Mouse (Mus musculus): ENCODE data around the gene Gmds. TPM values are rescaled to one million over a fixed set of nuclear protein-coding genes. Genes with fewer than 3 reads are reported as not detected.

Gmds gene
- total and polyA plus RNA-seq, 2 experiments = 3.2 to 3.5 TPM

DNA sequence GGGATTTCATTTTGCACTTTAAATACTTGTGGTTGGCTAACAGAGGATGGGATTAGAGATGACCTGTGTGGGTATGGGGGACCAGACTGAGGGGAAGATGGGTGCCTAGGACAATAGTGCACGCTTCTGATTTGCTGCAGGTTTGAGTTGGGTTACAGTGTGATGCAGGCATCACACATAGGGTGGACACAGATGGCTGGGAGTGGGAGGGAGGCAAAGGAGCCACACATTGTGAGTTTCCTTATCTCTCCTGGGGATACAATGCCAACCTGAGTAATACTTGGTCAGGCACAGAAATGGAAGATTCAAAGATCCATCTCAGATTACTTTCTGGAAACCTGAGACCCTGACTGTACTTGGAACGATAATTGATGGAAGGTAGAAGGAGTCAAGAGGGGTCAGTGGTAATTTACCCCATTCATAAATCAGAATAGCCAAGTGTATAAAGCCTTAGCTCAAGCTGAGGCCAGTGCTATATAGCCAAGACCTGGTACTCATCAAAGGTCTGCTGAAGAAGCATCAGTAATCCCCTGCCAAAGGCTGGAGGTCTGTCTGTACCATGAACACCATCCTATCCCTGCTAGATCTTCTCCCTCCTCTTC lies 445.5 kb downstream of the Gmds start:
- WGBS = 91% methylated on average over 2 of the region's 2 CpGs
- DNase-seq (ENCODE audit: extremely low read depth, low read depth, low spot score) = no peak
- Histone ChIP-seq H3K27ac (replicated peaks; ENCODE audit: insufficient read depth, low read depth, low read length) (no peak overlapping the region), H3K79me2 (ENCODE audit: control insufficient read depth, insufficient read depth, low read length) (no peaks in the 10 kb centered on the region), H3K4me1 (ENCODE audit: control insufficient read depth, insufficient read depth, low read length) (no peaks in the 10 kb centered on the region), H3K4me3 (ENCODE audit: insufficient read depth, low read depth, low read length) (no peak overlapping the region), H3K9ac (ENCODE audit: low read depth, low read length) (no peak overlapping the region), H3K36me3 (ENCODE audit: control insufficient read depth, insufficient read depth, low read length) (no peaks in the 10 kb centered on the region), H3K27me3 (ENCODE audit: control insufficient read depth, insufficient read depth, low read length) (no peaks in the 10 kb centered on the region)
- TF ChIP-seq POLR2A (IDR thresholded peaks at IDR 0.05; ENCODE audit: extremely low read depth, insufficient read depth, low read length) (no peak), CTCF (IDR thresholded peaks at IDR 0.05; ENCODE audit: low read depth, low read length) (no peak)

GRCm38 (mm10) chr13:31888500-31888899 lies 450.0 kb downstream of the Gmds start:
- Histone ChIP-seq H3K4me3 (ENCODE audit: insufficient read depth, low read depth, low read length) (no peak overlapping the region), H3K36me3 (ENCODE audit: control insufficient read depth, insufficient read depth, low read length) (no peaks in the 10 kb centered on the region), H3K9ac (ENCODE audit: low read depth, low read length) (no peak overlapping the region), H3K4me1 (ENCODE audit: control insufficient read depth, insufficient read depth, low read length) (no peaks in the 10 kb centered on the region), H3K79me2 (ENCODE audit: control insufficient read depth, insufficient read depth, low read length) (no peaks in the 10 kb centered on the region), H3K27me3 (ENCODE audit: control insufficient read depth, insufficient read depth, low read length) (no peaks in the 10 kb centered on the region), H3K27ac (replicated peaks; ENCODE audit: insufficient read depth, low read depth, low read length) (no peak overlapping the region)
- no peak for TF ChIP-seq CTCF (IDR thresholded peaks at IDR 0.05; ENCODE audit: low read depth, low read length)
- no peak for TF ChIP-seq POLR2A (IDR thresholded peaks at IDR 0.05; ENCODE audit: extremely low read depth, insufficient read depth, low read length)
- WGBS = 97% methylated on average over 3 of the region's 3 CpGs
- DNase-seq (ENCODE audit: extremely low read depth, low read depth, low spot score) = no peak

DNA sequence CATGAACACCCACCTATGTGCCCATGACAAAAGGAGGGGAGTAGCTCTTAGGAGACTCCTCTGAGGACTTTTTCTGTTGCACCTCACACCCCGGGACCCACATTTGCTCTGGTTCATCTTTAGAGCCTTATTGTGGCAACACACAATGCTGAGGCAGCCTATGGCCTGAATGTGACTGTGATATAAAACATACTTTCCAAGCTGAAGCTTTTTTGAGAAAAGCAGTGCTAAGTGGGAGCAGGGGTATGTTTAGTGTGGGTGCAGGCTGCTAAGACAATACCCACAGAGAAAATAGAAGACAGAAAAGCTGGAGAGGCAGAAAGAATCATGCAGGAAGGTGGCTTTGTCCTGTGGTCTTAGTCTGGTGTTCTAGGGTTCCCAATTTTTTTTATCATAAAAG lies 452.8 kb downstream of the Gmds start:
- no peaks in the 10 kb centered on the region for H3K36me3 ChIP-seq (ENCODE audit: control insufficient read depth, insufficient read depth, low read length)
- no peak for DNase-seq (ENCODE audit: extremely low read depth, low read depth, low spot score)
- H3K9ac ChIP-seq (ENCODE audit: low read depth, low read length) = no peak overlapping the region
- H3K79me2 ChIP-seq (ENCODE audit: control insufficient read depth, insufficient read depth, low read length) = no peaks in the 10 kb centered on the region
- no peaks in the 10 kb centered on the region for H3K4me1 ChIP-seq (ENCODE audit: control insufficient read depth, insufficient read depth, low read length)
- 87% methylated on average over 1 of the region's 1 CpGs for WGBS
- no peak overlapping the region for H3K4me3 ChIP-seq (ENCODE audit: insufficient read depth, low read depth, low read length)
- no peak overlapping the region for H3K27ac ChIP-seq (replicated peaks; ENCODE audit: insufficient read depth, low read depth, low read length)
- no peaks in the 10 kb centered on the region for H3K27me3 ChIP-seq (ENCODE audit: control insufficient read depth, insufficient read depth, low read length)
- TF ChIP-seq CTCF (IDR thresholded peaks at IDR 0.05; ENCODE audit: low read depth, low read length) (no peak), POLR2A (IDR thresholded peaks at IDR 0.05; ENCODE audit: extremely low read depth, insufficient read depth, low read length) (no peak)

DNA sequence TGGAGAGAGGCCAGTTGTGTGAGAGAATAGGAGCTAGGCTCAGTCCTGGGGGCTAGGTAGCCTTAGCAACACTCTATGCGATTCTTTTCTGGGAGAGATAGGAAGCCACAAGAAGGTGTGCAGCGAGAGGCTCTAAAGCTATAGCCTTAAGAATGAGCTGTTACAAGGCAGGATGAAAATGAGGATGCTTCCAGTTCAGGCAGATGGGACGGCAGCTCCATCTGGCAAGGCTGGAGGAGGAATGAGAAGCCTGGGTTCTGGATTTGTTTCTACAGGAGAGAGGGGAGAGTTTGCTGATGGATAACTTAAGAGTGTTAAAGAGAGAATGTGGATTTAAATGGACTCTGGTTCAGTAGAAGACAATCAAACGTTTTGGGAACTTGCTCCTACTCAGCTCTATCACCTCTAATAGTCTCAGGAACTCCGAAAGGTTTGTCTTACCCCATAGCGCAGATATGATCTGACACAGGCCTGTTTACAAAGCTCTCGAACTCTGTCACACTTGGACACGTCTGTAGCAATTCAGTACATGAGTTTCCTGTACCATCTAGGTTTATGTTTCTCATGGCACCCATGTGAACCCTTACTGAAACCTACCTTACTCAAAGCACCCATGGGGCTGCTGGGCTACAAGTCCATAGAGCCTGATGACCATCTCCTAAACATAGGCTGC lies 459.6 kb downstream of the Gmds start:
- Histone ChIP-seq H3K4me3 (ENCODE audit: insufficient read depth, low read depth, low read length) (no peak overlapping the region), H3K79me2 (ENCODE audit: control insufficient read depth, insufficient read depth, low read length) (no peaks in the 10 kb centered on the region), H3K36me3 (ENCODE audit: control insufficient read depth, insufficient read depth, low read length) (no peaks in the 10 kb centered on the region), H3K4me1 (ENCODE audit: control insufficient read depth, insufficient read depth, low read length) (no peaks in the 10 kb centered on the region), H3K27me3 (ENCODE audit: control insufficient read depth, insufficient read depth, low read length) (no peaks in the 10 kb centered on the region), H3K9ac (ENCODE audit: low read depth, low read length) (no peak overlapping the region), H3K27ac (replicated peaks; ENCODE audit: insufficient read depth, low read depth, low read length) (no peak overlapping the region)
- WGBS = 74% methylated on average over 8 of the region's 8 CpGs
- TF ChIP-seq POLR2A (IDR thresholded peaks at IDR 0.05; ENCODE audit: extremely low read depth, insufficient read depth, low read length) (no peak), CTCF (IDR thresholded peaks at IDR 0.05; ENCODE audit: low read depth, low read length) (no peak)
- DNase-seq (ENCODE audit: extremely low read depth, low read depth, low spot score) = no peak

GRCm38 (mm10) chr13:31877061-31877460 lies 461.5 kb downstream of the Gmds start:
- DNase-seq (ENCODE audit: extremely low read depth, low read depth, low spot score) = no peak
- Histone ChIP-seq H3K79me2 (ENCODE audit: control insufficient read depth, insufficient read depth, low read length) (no peaks in the 10 kb centered on the region), H3K27me3 (ENCODE audit: control insufficient read depth, insufficient read depth, low read length) (no peaks in the 10 kb centered on the region), H3K9ac (ENCODE audit: low read depth, low read length) (no peak overlapping the region), H3K4me1 (ENCODE audit: control insufficient read depth, insufficient read depth, low read length) (no peaks in the 10 kb centered on the region), H3K27ac (replicated peaks; ENCODE audit: insufficient read depth, low read depth, low read length) (no peak overlapping the region), H3K36me3 (ENCODE audit: control insufficient read depth, insufficient read depth, low read length) (no peaks in the 10 kb centered on the region), H3K4me3 (ENCODE audit: insufficient read depth, low read depth, low read length) (no peak overlapping the region)
- no peak for TF ChIP-seq CTCF (IDR thresholded peaks at IDR 0.05; ENCODE audit: low read depth, low read length)
- TF ChIP-seq POLR2A (IDR thresholded peaks at IDR 0.05; ENCODE audit: extremely low read depth, insufficient read depth, low read length) = no peak
- WGBS = 82% methylated on average over 4 of the region's 4 CpGs

DNA sequence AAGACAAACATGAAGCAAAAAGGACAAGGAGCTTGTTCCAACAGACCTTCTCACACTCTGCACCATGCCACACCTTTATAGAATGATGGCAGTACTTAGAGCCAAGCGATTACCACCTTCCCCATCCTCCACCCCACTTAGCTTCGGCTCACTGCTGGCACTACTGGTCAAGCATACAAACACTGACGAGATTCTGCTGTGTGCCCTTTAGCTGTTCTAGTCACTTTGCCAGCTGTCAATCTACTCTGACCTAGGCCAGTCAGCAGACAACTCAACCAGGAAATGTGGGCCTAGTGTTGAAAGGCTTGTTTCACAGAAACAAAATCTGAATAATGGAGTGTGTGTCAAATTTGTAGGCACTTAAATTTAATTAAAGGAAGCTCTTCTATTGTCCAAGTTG lies 464.1 kb downstream of the Gmds start:
- Histone ChIP-seq H3K4me1 (ENCODE audit: control insufficient read depth, insufficient read depth, low read length) (no peaks in the 10 kb centered on the region), H3K9ac (ENCODE audit: low read depth, low read length) (no peak overlapping the region), H3K79me2 (ENCODE audit: control insufficient read depth, insufficient read depth, low read length) (no peaks in the 10 kb centered on the region), H3K4me3 (ENCODE audit: insufficient read depth, low read depth, low read length) (no peak overlapping the region), H3K27me3 (ENCODE audit: control insufficient read depth, insufficient read depth, low read length) (no peaks in the 10 kb centered on the region), H3K36me3 (ENCODE audit: control insufficient read depth, insufficient read depth, low read length) (no peaks in the 10 kb centered on the region), H3K27ac (replicated peaks; ENCODE audit: insufficient read depth, low read depth, low read length) (no peak overlapping the region)
- TF ChIP-seq CTCF (IDR thresholded peaks at IDR 0.05; ENCODE audit: low read depth, low read length) (no peak), POLR2A (IDR thresholded peaks at IDR 0.05; ENCODE audit: extremely low read depth, insufficient read depth, low read length) (no peak)
- 67% methylated on average over 3 of the region's 3 CpGs for WGBS
- DNase-seq (ENCODE audit: extremely low read depth, low read depth, low spot score) = peak; percentile 24
